Mouse (Mus musculus) hindbrain, embryonic 12.5 days (tissue): ENCODE measurements around the gene Dcun1d4. TPM values are rescaled to one million over a fixed set of nuclear protein-coding genes. Genes with fewer than 3 reads are reported as not detected.

ENCODE experiments used
- ATAC-seq: fragments of 200-750 bp; cut with Nextera tagmentation; 2 replicates; pipeline ENCODE4 v1.8.0; 2017; ENCODE audit warnings: moderate TSS enrichment; ENCODE audit not compliant: low FRiP score
- H3K27ac ChIP-seq: fragments of 300-500 bp; sonication (generic); 2 replicates; pipeline ENCODE4 v1.5.1; 2016; ENCODE audit warnings: mild to moderate bottlenecking
- H3K27me3 ChIP-seq: fragments of 300-500 bp; sonication (generic); 2 replicates; pipeline ENCODE4 v1.6.1; 2016; ENCODE audit warnings: mild to moderate bottlenecking
- H3K36me3 ChIP-seq: fragments of 300-500 bp; sonication (generic); 2 replicates; pipeline ENCODE4 v1.6.1; 2016; ENCODE audit warnings: mild to moderate bottlenecking
- H3K4me1 ChIP-seq: fragments of 300-500 bp; sonication (generic); 2 replicates; pipeline ENCODE4 v1.6.1; 2016
- H3K4me2 ChIP-seq: fragments of 300-500 bp; sonication (generic); replicated peaks from 2 replicates; pipeline ENCODE4 v1.6.1; 2016; ENCODE audit warnings: mild to moderate bottlenecking
- H3K4me3 ChIP-seq: fragments of 300-500 bp; sonication (generic); 2 replicates; pipeline ENCODE4 v1.5.1; 2016; ENCODE audit warnings: mild to moderate bottlenecking
- H3K9ac ChIP-seq: fragments of 300-500 bp; sonication (generic); 2 replicates; pipeline ENCODE4 v1.6.1; 2016; ENCODE audit warnings: mild to moderate bottlenecking, moderate library complexity
- H3K9me3 ChIP-seq: fragments of 300-500 bp; sonication (generic); replicated peaks from 2 replicates; pipeline ENCODE4 v1.6.1; 2016; ENCODE audit warnings: mild to moderate bottlenecking
- WGBS: fragments of 180-500 bp; shearing (Covaris S2); methylation state at CpG from one replicate; pipeline ENCODE4 v1.1.7; 2016; 5-methylcytosine and 5-hydroxymethylcytosine counted together
- polyA plus RNA-seq: library from polyadenylated mRNA; unstranded; fragments of >200 nt; fragmentation: Nextera tagmentation; extraction: Ambion mirVana; gene quantifications from 2 replicates; pipeline ENCODE4 v1.2.1, GENCODE M21; 2016

Dcun1d4 gene
- 58.4 and 67.4 TPM in 2 replicates for polyA plus RNA-seq

GRCm38 (mm10) chr5:73480700-73481099, at the start of gene Dcun1d4:
Dcun1d4 (plus strand) TSS chr5:73481000.
- ATAC-seq, result no peak
- no peaks in the 10 kb centered on the region for H3K36me3 ChIP-seq
- peaks cover 7% of the 10 kb centered on the region; the same call in 1 of the 2 replicates for H3K4me1 ChIP-seq
- no peaks in the 10 kb centered on the region for H3K27me3 ChIP-seq
- no peak within 1 kb of the TSS for H3K4me3 ChIP-seq
- no peak within 1 kb of the TSS for H3K4me2 ChIP-seq
- H3K27ac ChIP-seq, result no peak within 1 kb of the TSS
- no peak within 1 kb of the TSS for H3K9ac ChIP-seq
- 86% methylated on average over 7 of the region's 7 CpGs for WGBS
- no peaks in the 10 kb centered on the region for H3K9me3 ChIP-seq

DNA sequence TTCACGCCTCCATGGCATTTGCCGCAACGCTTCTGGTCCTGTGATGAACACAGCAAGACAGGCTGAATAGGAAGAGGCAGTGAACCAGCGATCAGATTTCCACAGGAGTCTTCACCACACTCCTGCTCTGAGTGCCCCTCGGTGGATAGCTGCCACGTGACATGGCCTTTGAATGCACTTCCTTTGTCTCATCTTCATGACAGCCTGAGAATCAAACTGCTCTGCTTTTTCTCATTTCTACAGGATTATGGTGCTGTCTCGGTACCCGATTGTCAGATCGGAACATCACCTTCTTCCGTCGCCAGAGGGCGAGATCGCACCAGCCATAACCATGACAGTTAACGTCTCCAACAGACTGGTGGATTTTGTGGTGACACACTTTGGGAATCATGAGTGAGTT, 49.2 kb upstream of the Dcun1d4 start:
- peak; percentile 86 for ATAC-seq
- Histone ChIP-seq H3K4me3 (no peak overlapping the region), H3K36me3 (no peaks in the 10 kb centered on the region), H3K27ac (no peak overlapping the region), H3K4me1 (no peaks in the 10 kb centered on the region; the same call in 1 of the 2 replicates), H3K27me3 (no peaks in the 10 kb centered on the region), H3K4me2 (peak overlapping the region; percentile 30), H3K9ac (no peak overlapping the region), H3K9me3 (no peaks in the 10 kb centered on the region)
- 22% methylated on average over 14 of the region's 14 CpGs for WGBS

GRCm38 (mm10) chr5:73432805-73433204, 48.0 kb upstream of the Dcun1d4 start:
- H3K4me2 ChIP-seq, result no peak overlapping the region
- no peak overlapping the region for H3K9ac ChIP-seq
- H3K4me3 ChIP-seq, result no peak overlapping the region
- no peak overlapping the region for H3K27ac ChIP-seq
- H3K36me3 ChIP-seq, result no peaks in the 10 kb centered on the region
- no peaks in the 10 kb centered on the region; the same call in 1 of the 2 replicates for H3K4me1 ChIP-seq
- no peak for ATAC-seq
- H3K27me3 ChIP-seq, result no peaks in the 10 kb centered on the region
- 88% methylated on average over 6 of the region's 6 CpGs for WGBS
- no peaks in the 10 kb centered on the region for H3K9me3 ChIP-seq

DNA sequence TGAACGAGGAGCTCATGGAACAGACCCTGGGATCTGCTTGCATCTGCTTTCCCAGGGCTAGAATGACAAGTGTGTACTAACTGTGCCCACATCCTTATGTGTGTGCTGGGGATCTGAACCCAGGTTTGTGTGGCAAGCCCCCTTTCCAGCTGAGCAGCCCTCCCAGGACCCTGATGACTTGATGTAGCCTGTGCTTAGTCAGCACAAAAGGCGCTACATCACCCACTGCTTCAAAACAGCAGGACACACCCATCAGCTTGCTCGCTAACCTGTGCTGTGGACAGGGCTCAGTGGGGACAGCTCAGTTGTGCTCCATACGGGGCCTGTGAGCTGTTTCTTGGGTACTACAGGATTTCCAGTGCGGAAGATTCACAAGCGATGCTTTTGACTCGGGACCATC, 46.0 kb upstream of the Dcun1d4 start:
- Histone ChIP-seq H3K9ac (no peak overlapping the region), H3K4me3 (no peak overlapping the region), H3K27ac (no peak overlapping the region), H3K27me3 (no peaks in the 10 kb centered on the region), H3K9me3 (no peaks in the 10 kb centered on the region), H3K4me1 (peaks cover 2% of the 10 kb centered on the region; the same call in 1 of the 2 replicates), H3K36me3 (no peaks in the 10 kb centered on the region), H3K4me2 (no peak overlapping the region)
- 74% methylated on average over 7 of the region's 7 CpGs for WGBS
- ATAC-seq, result no peak

DNA sequence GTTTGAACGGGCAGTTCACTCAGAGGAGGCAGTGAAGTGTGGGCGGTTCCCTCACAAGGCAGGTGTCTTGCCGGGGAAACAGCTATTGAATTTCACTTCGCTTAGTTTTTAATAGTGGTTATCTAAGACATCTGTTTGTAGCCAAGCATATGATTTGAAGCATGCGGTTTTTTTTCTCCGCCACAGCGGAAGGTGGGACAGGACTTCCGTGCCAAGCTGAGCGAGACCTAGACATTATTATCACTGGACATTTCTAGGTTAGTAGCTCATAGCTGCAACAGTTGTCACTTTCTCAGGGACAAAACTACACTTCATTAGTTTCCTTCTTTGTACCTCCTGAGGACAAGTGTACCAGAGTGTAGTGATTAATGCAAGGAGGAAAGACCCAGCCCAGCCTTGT, 38.6 kb upstream of the Dcun1d4 start:
- no peaks in the 10 kb centered on the region for H3K9me3 ChIP-seq
- no peak overlapping the region for H3K4me2 ChIP-seq
- WGBS, result 80% methylated on average over 9 of the region's 9 CpGs
- H3K9ac ChIP-seq, result no peak overlapping the region
- no peak overlapping the region for H3K27ac ChIP-seq
- no peak for ATAC-seq
- no peak overlapping the region for H3K4me3 ChIP-seq
- H3K4me1 ChIP-seq, result 0 out of 2 replicates have a peak, but pooled peaks cover 2% of the 10 kb centered on the region
- no peaks in the 10 kb centered on the region for H3K27me3 ChIP-seq
- H3K36me3 ChIP-seq, result no peaks in the 10 kb centered on the region

GRCm38 (mm10) chr5:73450276-73450675, 30.5 kb upstream of the Dcun1d4 start:
- Histone ChIP-seq H3K27ac (no peak overlapping the region), H3K4me2 (no peak overlapping the region), H3K27me3 (no peaks in the 10 kb centered on the region), H3K9me3 (no peaks in the 10 kb centered on the region), H3K36me3 (no peaks in the 10 kb centered on the region), H3K4me3 (no peak overlapping the region), H3K4me1 (no peaks in the 10 kb centered on the region), H3K9ac (no peak overlapping the region)
- no peak for ATAC-seq
- 79% methylated on average over 1 of the region's 1 CpGs for WGBS

DNA sequence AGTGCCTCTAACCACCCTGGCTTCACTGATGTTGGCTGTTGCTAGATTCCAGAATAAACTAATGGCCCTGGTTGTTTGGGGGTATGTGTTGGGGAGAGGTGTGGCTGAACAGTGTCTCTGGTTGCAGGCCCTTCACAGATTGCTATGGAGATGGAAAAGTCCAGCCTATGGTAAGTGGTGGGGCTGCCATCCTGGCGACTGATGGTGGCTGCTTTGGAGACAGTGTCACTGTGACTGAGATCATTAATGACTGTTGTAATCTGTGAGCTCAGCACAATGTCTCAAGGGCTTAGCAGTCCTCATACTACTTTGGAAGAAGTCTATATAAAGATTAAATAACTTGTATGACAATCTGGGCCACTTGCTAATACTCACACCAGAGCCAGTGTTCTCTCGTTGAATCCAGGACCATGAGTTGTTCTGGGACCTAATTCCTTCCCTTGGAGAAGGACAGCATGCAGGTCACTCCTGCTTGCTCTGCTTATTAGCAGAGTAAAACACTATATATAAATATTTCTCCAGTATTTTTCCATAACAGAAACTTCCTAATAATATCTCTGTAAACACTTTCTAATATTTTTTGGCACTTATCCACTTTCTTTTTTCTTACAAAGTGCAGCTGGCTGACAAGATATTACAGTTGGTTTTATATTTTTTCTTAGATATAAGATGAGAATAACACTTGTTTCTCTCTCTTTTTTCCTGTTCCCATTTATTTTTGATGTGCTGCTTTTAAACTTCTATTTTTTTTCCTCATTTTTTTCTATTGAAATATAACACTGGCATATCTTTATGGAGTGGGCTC, 26.1 kb upstream of the Dcun1d4 start:
- no peak for ATAC-seq
- 79% methylated on average over 2 of the region's 2 CpGs for WGBS
- H3K4me1 ChIP-seq, result no peaks in the 10 kb centered on the region
- no peaks in the 10 kb centered on the region for H3K27me3 ChIP-seq
- H3K4me2 ChIP-seq, result no peak overlapping the region
- H3K9ac ChIP-seq, result no peak overlapping the region
- no peaks in the 10 kb centered on the region for H3K36me3 ChIP-seq
- H3K27ac ChIP-seq, result no peak overlapping the region
- H3K4me3 ChIP-seq, result no peak overlapping the region
- H3K9me3 ChIP-seq, result no peaks in the 10 kb centered on the region

DNA sequence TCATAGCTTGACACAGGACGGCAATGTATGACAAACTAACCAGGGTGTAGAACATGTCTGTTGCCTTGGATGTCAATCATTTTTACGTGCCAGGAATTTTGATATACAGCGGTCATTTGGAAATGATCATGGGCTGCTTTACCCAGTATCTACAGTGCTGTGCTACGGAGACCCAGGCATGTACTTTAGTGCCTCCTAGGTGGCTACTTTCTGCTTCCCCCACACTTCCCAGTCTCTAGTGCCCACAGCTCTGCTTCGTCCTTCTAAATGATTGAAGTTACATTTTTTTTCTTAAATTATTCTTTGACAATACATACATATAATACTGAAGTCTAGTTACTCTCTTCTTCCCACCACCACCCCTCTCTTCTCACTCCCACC, 25.5 kb upstream of the Dcun1d4 start:
- Histone ChIP-seq H3K4me1 (no peaks in the 10 kb centered on the region), H3K4me3 (no peak overlapping the region), H3K9ac (no peak overlapping the region), H3K4me2 (no peak overlapping the region), H3K27me3 (no peaks in the 10 kb centered on the region), H3K27ac (no peak overlapping the region), H3K36me3 (no peaks in the 10 kb centered on the region), H3K9me3 (no peaks in the 10 kb centered on the region)
- no peak for ATAC-seq
- 88% methylated on average over 5 of the region's 5 CpGs for WGBS

- Histone ChIP-seq H3K4me3 (no peak overlapping the region), H3K27me3 (no peaks in the 10 kb centered on the region), H3K27ac (no peak overlapping the region), H3K9me3 (no peaks in the 10 kb centered on the region), H3K4me2 (no peak overlapping the region), H3K4me1 (no peaks in the 10 kb centered on the region), H3K9ac (no peak overlapping the region), H3K36me3 (no peaks in the 10 kb centered on the region)
- no peak for ATAC-seq
- 86% methylated on average over 16 of the region's 16 CpGs for WGBS
These were observed 12.1 kb upstream of the Dcun1d4 start for GRCm38 (mm10) chr5:73468462-73469433.

- Histone ChIP-seq H3K9me3 (no peaks in the 10 kb centered on the region), H3K36me3 (no peaks in the 10 kb centered on the region), H3K4me2 (no peak overlapping the region), H3K27me3 (no peaks in the 10 kb centered on the region), H3K9ac (no peak overlapping the region), H3K27ac (no peak overlapping the region), H3K4me1 (no peaks in the 10 kb centered on the region), H3K4me3 (no peak overlapping the region)
- WGBS, result 91% methylated on average over 20 of the region's 20 CpGs
- no peak for ATAC-seq
These were observed 6.1 kb upstream of the Dcun1d4 start for GRCm38 (mm10) chr5:73474412-73475405.

DNA sequence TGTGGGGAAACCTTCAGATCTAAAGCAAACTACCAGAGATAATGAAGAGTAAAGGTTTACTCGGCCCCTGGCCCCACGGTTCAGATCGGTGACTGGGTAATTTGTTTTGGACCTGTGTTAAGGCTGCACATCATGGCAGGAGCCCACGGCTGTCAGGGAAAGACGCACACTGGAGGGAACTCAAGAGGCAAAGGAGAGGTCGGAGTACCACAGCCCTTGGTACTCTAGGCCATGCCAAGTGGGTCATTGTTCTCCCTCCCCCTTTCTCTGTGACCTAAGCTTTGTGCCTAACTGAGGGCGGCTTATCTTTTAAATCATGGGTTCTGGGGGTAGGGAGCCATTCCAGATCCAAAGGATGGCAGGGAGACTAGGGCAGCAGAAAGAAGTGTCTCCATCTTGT, 601 bp downstream of the Dcun1d4 start:
- Histone ChIP-seq H3K27me3 (no peaks in the 10 kb centered on the region), H3K4me2 (no peak overlapping the region), H3K9ac (no peak overlapping the region), H3K27ac (no peak overlapping the region), H3K4me3 (no peak overlapping the region), H3K9me3 (no peaks in the 10 kb centered on the region), H3K4me1 (peaks cover 7% of the 10 kb centered on the region; the same call in 1 of the 2 replicates), H3K36me3 (no peaks in the 10 kb centered on the region)
- 87% methylated on average over 7 of the region's 7 CpGs for WGBS
- ATAC-seq, result no peak
